Mouse (Mus musculus) heart, adult 2 months (tissue): ENCODE results near the gene Ptprh.

Experiments
- CTCF ChIP-seq: fragments of 200-600 bp; IDR thresholded peaks from 2 replicates; pipeline ENCODE4 v1.8.1; 2022; ENCODE audit warnings: antibody characterized with exemption, mild to moderate bottlenecking, moderate library complexity
- POLR2A ChIP-seq: fragments of 200-500 bp; IDR thresholded peaks from 2 replicates; pipeline ENCODE4 v1.6.1; 2011; ENCODE audit warnings: mild to moderate bottlenecking, low read depth, low read length, control low read depth; ENCODE audit not compliant: insufficient read depth

DNA sequence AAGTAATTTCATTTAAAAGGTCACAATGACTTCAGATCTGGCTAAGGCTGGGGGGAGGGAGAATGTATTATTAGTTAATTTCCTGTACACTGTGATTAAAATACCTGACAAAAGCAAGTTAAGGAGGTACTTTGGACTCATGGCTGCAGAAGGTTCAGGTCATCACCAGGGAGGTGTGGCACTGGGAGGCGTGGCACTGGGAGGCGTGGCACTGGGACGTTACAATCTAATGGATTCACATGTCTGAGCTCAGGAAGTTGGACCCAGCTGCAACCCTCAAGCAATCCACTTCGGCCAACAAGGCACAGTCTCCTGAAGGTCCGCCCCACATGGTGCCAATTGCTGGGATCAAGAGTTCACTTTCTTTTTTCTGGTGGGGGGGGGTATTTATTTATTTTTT lies 4.2 kb upstream of the Ptprh start:
- TF ChIP-seq POLR2A (no peak), CTCF (no peak)
